In the genomic region with DNA sequence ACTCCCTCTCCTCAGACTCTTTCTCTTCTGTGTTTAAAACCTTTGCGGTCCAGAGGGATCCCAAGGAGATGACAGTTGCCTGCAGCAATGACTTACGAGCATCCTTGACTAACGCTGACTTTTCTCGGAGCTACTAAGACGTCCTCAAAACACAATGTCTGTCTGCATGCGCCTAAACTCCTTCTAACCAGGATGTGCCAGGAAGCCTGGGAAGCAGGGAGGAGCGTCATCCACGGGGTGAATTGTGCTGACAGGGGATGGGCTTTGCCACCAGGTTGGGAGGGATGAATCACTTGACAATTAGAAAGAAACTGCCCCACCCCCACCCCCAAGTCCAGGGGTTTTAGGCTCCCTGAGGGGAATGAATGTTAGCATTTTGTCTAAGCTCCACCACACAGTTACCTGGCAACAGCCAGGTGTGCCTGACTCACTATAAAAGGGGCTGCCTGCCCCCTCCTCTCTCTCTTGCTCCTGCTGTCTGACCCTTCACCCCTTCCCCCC, we compare ENCODE assay signal across 11 mouse cellular contexts. TPM values are rescaled to one million over a fixed set of nuclear protein-coding genes. Genes with fewer than 3 reads are reported as not detected.
A peak's percentile ranks its signal among the peaks of the same experiment; 100 is the strongest.
DNase-seq lines count a peak whose midpoint lies in the region; ATAC-seq and TF ChIP-seq lines count a peak whose summit lies in the region.
"Had no signal": no experiment of that assay in that cellular context is flagged by ENCODE, and none has a peak within 500 bp of the region (broad histone marks: within the 10 kb centered on the region; RNA-seq: fewer than 3 reads in every experiment).

No protein-coding gene starts in this region.

- H3K4me3 ChIP-seq in kidney, embryonic 14.5 days (ENCODE audit: low read length), result no peak overlapping the region; the same call in 1 of the 2 replicates
- H3K4me3 ChIP-seq in hindbrain, postnatal 0 days (ENCODE audit: low read length), result no peak overlapping the region
- H3K4me3 ChIP-seq in neural tube, embryonic 13.5 days, result no peak overlapping the region

- peak overlapping the region; percentile 44 for H3K4me2 ChIP-seq in kidney, embryonic 14.5 days (replicated peaks; ENCODE audit: low read depth, low read length)
- peak overlapping the region; percentile 6; the same call in 1 of the 2 replicates for H3K4me2 ChIP-seq in hindbrain, postnatal 0 days (ENCODE audit: low read depth, low read length)
- H3K4me2 ChIP-seq in neural tube, embryonic 13.5 days, result peak overlapping the region; percentile 28

- H3K9ac ChIP-seq in kidney, embryonic 14.5 days (ENCODE audit: low read depth, low read length), result no peak overlapping the region
- H3K9ac ChIP-seq in hindbrain, postnatal 0 days (replicated peaks; ENCODE audit: low read length), result no peak overlapping the region
- peak overlapping the region; percentile 58 for H3K9ac ChIP-seq in neural tube, embryonic 13.5 days

- H3K4me1 ChIP-seq in kidney, embryonic 14.5 days (ENCODE audit: control insufficient read depth, insufficient read depth, low read length), result peaks cover 41% of the 10 kb centered on the region
- peaks cover 18% of the 10 kb centered on the region for H3K4me1 ChIP-seq in hindbrain, postnatal 0 days (ENCODE audit: insufficient read depth, low read length)
- peaks cover 41% of the 10 kb centered on the region for H3K4me1 ChIP-seq in neural tube, embryonic 13.5 days (replicated peaks)

- no peaks in the 10 kb centered on the region for H3K9me3 ChIP-seq in kidney, embryonic 14.5 days (ENCODE audit: control insufficient read depth, low read length)
- no peaks in the 10 kb centered on the region for H3K9me3 ChIP-seq in hindbrain, postnatal 0 days (ENCODE audit: low read length)
- no peaks in the 10 kb centered on the region for H3K9me3 ChIP-seq in neural tube, embryonic 13.5 days

- peak overlapping the region; percentile 73; the same call in 1 of the 2 replicates for H3K27ac ChIP-seq in kidney, embryonic 14.5 days (ENCODE audit: low read depth, low read length)
- H3K27ac ChIP-seq in hindbrain, postnatal 0 days, result peak overlapping the region; percentile 60; the same call in 1 of the 2 replicates
- H3K27ac ChIP-seq in neural tube, embryonic 13.5 days (replicated peaks), result peak overlapping the region; percentile 70

- ATAC-seq in kidney, embryonic 14.5 days (ENCODE audit: low FRiP score, low TSS enrichment), result no peak
- ATAC-seq in hindbrain, postnatal 0 days, result no peak
- ATAC-seq in neural tube, embryonic 13.5 days (ENCODE audit: low read depth), result 0 out of 2 replicates have a peak, but pooled peaks have one; percentile 9

- intact Hi-C loops in left cerebral cortex, postnatal 14 days (cut with DNase I), result no loop called here

- WGBS in kidney, embryonic 14.5 days, result 3% methylated on average over 8 of the region's 8 CpGs
- 12% methylated on average over 8 of the region's 8 CpGs for WGBS in hindbrain, postnatal 0 days
- WGBS in neural tube, embryonic 13.5 days, result 4% methylated on average over 8 of the region's 8 CpGs

- H3K27me3 ChIP-seq in kidney, embryonic 14.5 days (ENCODE audit: control insufficient read depth, insufficient read depth, low read length), result no peaks in the 10 kb centered on the region
- no peaks in the 10 kb centered on the region for H3K27me3 ChIP-seq in hindbrain, postnatal 0 days (ENCODE audit: insufficient read depth, low read length)
- no peaks in the 10 kb centered on the region for H3K27me3 ChIP-seq in neural tube, embryonic 13.5 days

- no peaks in the 10 kb centered on the region for H3K36me3 ChIP-seq in kidney, embryonic 14.5 days (ENCODE audit: control insufficient read depth, insufficient read depth, low read length)
- no peaks in the 10 kb centered on the region; the same call in 1 of the 2 replicates for H3K36me3 ChIP-seq in hindbrain, postnatal 0 days (ENCODE audit: insufficient read depth, low read length)
- peaks cover 9% of the 10 kb centered on the region for H3K36me3 ChIP-seq in neural tube, embryonic 13.5 days
- H3K36me3 ChIP-seq: G1E had no signal

- no peak for TF ChIP-seq CTCF in hindbrain, postnatal 0 days (IDR thresholded peaks at IDR 0.05; ENCODE audit: low read depth)

- no peak for DNase-seq in kidney, adult 9 months
- peak; percentile 44 for DNase-seq in embryo, embryonic 9.5 days (ENCODE audit: extremely low spot score)
- DNase-seq in hindbrain, postnatal 0 days (ENCODE audit: low spot score), result no peak
- no peak for DNase-seq in left cerebral cortex, postnatal 14 days (ENCODE audit: low spot score in 2 of 2)
- DNase-seq in layer of hippocampus, postnatal 14 days (ENCODE audit: low spot score in 2 of 2), result no peak
- DNase-seq in thymus, postnatal 25 days, result no peak
- DNase-seq: lung, postnatal 14 days; spleen, adult 18-20 months had no signal

RNA-seq across cellular contexts. Expression of gene Pde9a, which starts 48.9 kb away (rescaled TPM):
- 30.8 and 37.6 TPM in 2 replicates for polyA plus RNA-seq in kidney, embryonic 14.5 days (2014; fragmentation: Nextera tagmentation; extraction: Ambion mirVana)
- total RNA-seq in hindbrain, postnatal 0 days (2014; rRNA removed), result 34.4 and 39.8 TPM in 2 replicates
- 35.2 and 36.3 TPM in 2 replicates for polyA plus RNA-seq in hindbrain, postnatal 0 days (2015; fragmentation: Nextera tagmentation; extraction: Ambion mirVana)
- 34.7 and 35.1 TPM in 2 replicates for polyA plus RNA-seq in neural tube, embryonic 13.5 days (2015; fragmentation: Nextera tagmentation; extraction: Ambion mirVana)
- total RNA-seq in left cerebral cortex, postnatal 14 days (2021), result 10 to 100 TPM; 24.4 to 27.2 TPM
- total RNA-seq in layer of hippocampus, postnatal 14 days (2021), result 10 to 100 TPM; 25.9 to 28.3 TPM
- polyA plus RNA-seq: G1E had no signal
